Mouse (Mus musculus) MEL (cell line): ENCODE results near the gene Axdnd1. TPM values are rescaled to one million over a fixed set of nuclear protein-coding genes. Genes with fewer than 3 reads are reported as not detected.

ENCODE experiments used
- DNase-seq: peaks from one replicate; pipeline ENCODE4 v3.0.0; 2011; ENCODE audit warnings: low read depth, low spot score
- H3K27ac ChIP-seq: 2 replicates; pipeline ENCODE4 v1.5.1; 2012; ENCODE audit warnings: low read depth, mild to moderate bottlenecking, control low read depth, low read length, moderate library complexity; ENCODE audit not compliant: control insufficient read depth
- H3K27me3 ChIP-seq, 2 experiments: fragments of 150-350 bp in 1 of 2; sonication (generic) in 1 of 2; 2 replicates each; pipeline ENCODE4 v1.6.1; 2012; ENCODE audit warnings: low read length in 2 of 2, mild to moderate bottlenecking in 2 of 2, improper control_type of control experiment in 1 of 2, moderate library complexity in 1 of 2; ENCODE audit not compliant: insufficient read depth in 2 of 2, control insufficient read depth in 1 of 2
- H3K36me3 ChIP-seq, 2 experiments: 2 replicates each; pipeline ENCODE4 v1.6.1; 2012 to 2014; ENCODE audit warnings: low read length in 2 of 2, improper control_type of control experiment in 1 of 2, inconsistent platforms in 1 of 2, mild to moderate bottlenecking in 1 of 2; ENCODE audit not compliant: insufficient read depth in 2 of 2, control insufficient read depth in 1 of 2
- H3K4me1 ChIP-seq, 2 experiments: fragments of 150-350 bp in 1 of 2; sonication (generic) in 1 of 2; 2 replicates each; pipeline ENCODE4 v1.6.1; 2012; ENCODE audit warnings: low read length in 2 of 2, improper control_type of control experiment in 1 of 2, mild to moderate bottlenecking in 1 of 2; ENCODE audit not compliant: insufficient read depth in 2 of 2, control insufficient read depth in 1 of 2
- H3K4me3 ChIP-seq, 2 experiments: fragments of 150-350 bp in 1 of 2; sonication (generic) in 1 of 2; 2 replicates each; pipeline ENCODE4 v1.5.1; 2012; ENCODE audit warnings: low read depth in 2 of 2, low read length in 2 of 2, mild to moderate bottlenecking in 2 of 2, moderate library complexity in 2 of 2, control low read depth in 1 of 2, improper control_type of control experiment in 1 of 2; ENCODE audit not compliant: control insufficient read depth in 1 of 2, insufficient read depth in 1 of 2
- H3K79me2 ChIP-seq: 2 replicates; pipeline ENCODE4 v1.6.1; 2012; ENCODE audit warnings: mild to moderate bottlenecking, low read length, moderate library complexity; ENCODE audit not compliant: control insufficient read depth, poor library complexity, insufficient read depth
- H3K9ac ChIP-seq: 2 replicates; pipeline ENCODE4 v1.6.1; 2012; ENCODE audit warnings: low read depth, mild to moderate bottlenecking, control low read depth, low read length, moderate library complexity; ENCODE audit not compliant: control insufficient read depth, poor library complexity, severe bottlenecking
- H3K9me3 ChIP-seq: fragments of 150-350 bp; sonication (generic); replicated peaks from 2 replicates; pipeline ENCODE4 v1.6.1; 2012; ENCODE audit warnings: mild to moderate bottlenecking, low read length, improper control_type of control experiment, moderate library complexity; ENCODE audit not compliant: insufficient read depth
- BHLHE40 ChIP-seq: IDR thresholded peaks from 2 replicates; pipeline ENCODE4 v1.6.1; 2012; ENCODE audit warnings: low read depth, mild to moderate bottlenecking, inconsistent platforms, low read length, improper control_type of control experiment, borderline replicate concordance
- CHD1 ChIP-seq: IDR thresholded peaks from 2 replicates; pipeline ENCODE4 v1.6.1; 2012; ENCODE audit warnings: low read depth, mild to moderate bottlenecking, inconsistent platforms, low read length, improper control_type of control experiment
- CHD2 ChIP-seq: IDR thresholded peaks from 2 replicates; pipeline ENCODE4 v1.6.1; 2011; ENCODE audit warnings: low read length, improper control_type of control experiment
- E2F4 ChIP-seq: IDR thresholded peaks from 2 replicates; pipeline ENCODE4 v1.6.1; 2011; ENCODE audit warnings: low read depth, low read length, improper control_type of control experiment, borderline replicate concordance
- EP300 ChIP-seq, 2 experiments: IDR thresholded peaks; 2 replicates each; pipeline ENCODE4 v1.6.1; 2011; ENCODE audit warnings: improper control_type of control experiment in 2 of 2, low read length in 2 of 2, low read depth in 1 of 2, mild to moderate bottlenecking in 1 of 2
- GABPA ChIP-seq: IDR thresholded peaks from 2 replicates; pipeline ENCODE4 v1.6.1; 2012; ENCODE audit warnings: low read depth, mild to moderate bottlenecking, inconsistent platforms, low read length, improper control_type of control experiment, moderate library complexity
- HCFC1 ChIP-seq: IDR thresholded peaks from 2 replicates; pipeline ENCODE4 v1.6.1; 2012; ENCODE audit warnings: low read depth, mild to moderate bottlenecking, inconsistent platforms, low read length, improper control_type of control experiment, moderate library complexity
- MAX ChIP-seq: IDR thresholded peaks from 2 replicates; pipeline ENCODE4 v1.6.1; 2011; ENCODE audit warnings: low read length, improper control_type of control experiment
- MEF2A ChIP-seq: IDR thresholded peaks from 2 replicates; pipeline ENCODE4 v1.6.1; 2014; ENCODE audit warnings: low read depth, mild to moderate bottlenecking, inconsistent platforms, low read length, improper control_type of control experiment; ENCODE audit not compliant: poor library complexity, insufficient replicate concordance, severe bottlenecking; ENCODE audit errors: extremely low read depth
- MYC ChIP-seq: IDR thresholded peaks from 2 replicates; pipeline ENCODE4 v1.6.1; 2011; ENCODE audit warnings: low read depth, mild to moderate bottlenecking, low read length, improper control_type of control experiment, moderate library complexity
- NRF1 ChIP-seq: IDR thresholded peaks from 2 replicates; pipeline ENCODE4 v1.6.1; 2014; ENCODE audit warnings: low read depth, mild to moderate bottlenecking, inconsistent platforms, low read length, improper control_type of control experiment, moderate library complexity; ENCODE audit not compliant: poor library complexity, insufficient read depth, severe bottlenecking
- POLR2A ChIP-seq, 2 experiments: IDR thresholded peaks; 2 replicates each; pipeline ENCODE4 v1.6.1; 2011 to 2012; ENCODE audit warnings: low read length in 2 of 2, mild to moderate bottlenecking in 2 of 2, control low read depth in 1 of 2, improper control_type of control experiment in 1 of 2, low read depth in 1 of 2, moderate library complexity in 1 of 2; ENCODE audit not compliant: control insufficient read depth in 1 of 2, insufficient read depth in 1 of 2, poor library complexity in 1 of 2
- POLR2AphosphoS5 ChIP-seq: IDR thresholded peaks from 2 replicates; pipeline ENCODE4 v1.6.1; 2012; ENCODE audit warnings: low read depth, borderline replicate concordance, mild to moderate bottlenecking, inconsistent platforms, low read length, moderate library complexity, mixed read lengths
- RAD21 ChIP-seq: IDR thresholded peaks from 2 replicates; pipeline ENCODE4 v1.6.1; 2011; ENCODE audit warnings: mild to moderate bottlenecking, low read depth, low read length, improper control_type of control experiment
- RCOR1 ChIP-seq: IDR thresholded peaks from 2 replicates; pipeline ENCODE4 v1.6.1; 2012; ENCODE audit warnings: low read depth, mild to moderate bottlenecking, inconsistent platforms, low read length, improper control_type of control experiment
- TAL1 ChIP-seq: IDR thresholded peaks from 2 replicates; pipeline ENCODE4 v1.6.1; 2012; ENCODE audit warnings: mild to moderate bottlenecking, inconsistent platforms, low read length, moderate library complexity, mixed read lengths
- TCF12 ChIP-seq: IDR thresholded peaks from 2 replicates; pipeline ENCODE4 v1.6.1; 2014; ENCODE audit warnings: low read depth, mild to moderate bottlenecking, inconsistent platforms, low read length, improper control_type of control experiment, moderate library complexity
- USF1 ChIP-seq: IDR thresholded peaks from 2 replicates; pipeline ENCODE4 v1.6.1; 2014; ENCODE audit warnings: low read depth, mild to moderate bottlenecking, inconsistent platforms, low read length, improper control_type of control experiment, moderate library complexity
- ZMIZ1 ChIP-seq: IDR thresholded peaks from 2 replicates; pipeline ENCODE4 v1.6.1; 2012; ENCODE audit warnings: low read depth, mild to moderate bottlenecking, inconsistent platforms, low read length, improper control_type of control experiment, moderate library complexity
- polyA plus RNA-seq, 2 experiments: library from polyadenylated mRNA; stranded (reverse) in 1 of 2; unstranded in 1 of 2; fragments of >175 nt in 1 of 2; fragments of >200 nt in 1 of 2; gene quantifications; 2 replicates each; pipeline versions ENCODE4 v1.2.1 to v1.2.4; 2012; ENCODE audit warnings: low replicate concordance in 2 of 2, low read depth in 1 of 2; ENCODE audit not compliant: insufficient read length in 2 of 2, insufficient read depth in 1 of 2, missing spikeins in 1 of 2
- total RNA-seq: library from RNA; depleted of rRNA; stranded (reverse); fragments of 300-350 nt; gene quantifications from 2 replicates; pipeline ENCODE4 v1.2.3, GENCODE M21; 2012

The Axdnd1 gene
- total and polyA plus RNA-seq, 3 experiments, result 0.08 to 0.29 TPM; not detected in 1

- no peak for DNase-seq
- Histone ChIP-seq H3K4me3 (no peak overlapping the region), H3K79me2 (no peaks in the 10 kb centered on the region), H3K4me1 (no peaks in the 10 kb centered on the region), H3K27ac (no peak overlapping the region), H3K27me3 (no peaks in the 10 kb centered on the region), H3K36me3 (peaks cover 0 to 2% of the 10 kb centered on the region in 2 experiments; a peak in 2 of 4 replicates), H3K9me3 (no peaks in the 10 kb centered on the region), H3K9ac (no peak overlapping the region)
- no peak for TF ChIP-seq ZMIZ1
- TF ChIP-seq TAL1, result no peak
- no peak for TF ChIP-seq POLR2A (IDR thresholded peaks at IDR 0.05; ENCODE audit: control insufficient read depth in 1 of 2, insufficient read depth in 1 of 2, low read depth in 1 of 2, low read length in 2 of 2, poor library complexity in 1 of 2)
- no peak for TF ChIP-seq POLR2AphosphoS5
- no peak for TF ChIP-seq TCF12
Measured at GRCm38 (mm10) chr1:156449691-156450090, 28.7 kb upstream of the Axdnd1 start.

- H3K9ac ChIP-seq, result no peak overlapping the region
- no peaks in the 10 kb centered on the region for H3K9me3 ChIP-seq
- H3K4me1 ChIP-seq, result no peaks in the 10 kb centered on the region
- no peak overlapping the region for H3K27ac ChIP-seq
- no peaks in the 10 kb centered on the region for H3K79me2 ChIP-seq
- no peaks in the 10 kb centered on the region for H3K36me3 ChIP-seq
- no peak for DNase-seq
- no peaks in the 10 kb centered on the region for H3K27me3 ChIP-seq
- no peak for TF ChIP-seq MYC
- TF ChIP-seq EP300 (IDR thresholded peaks at IDR 0.05; ENCODE audit: low read depth in 1 of 2, low read length in 2 of 2), result no peak
- TF ChIP-seq CHD2, result no peak
- TF ChIP-seq HCFC1, result no peak
- H3K4me3 ChIP-seq, result no peak overlapping the region
Measured at GRCm38 (mm10) chr1:156449089-156449488, 28.1 kb upstream of the Axdnd1 start.

GRCm38 (mm10) chr1:156445049-156445448 lies 24.1 kb upstream of the Axdnd1 start:
- Histone ChIP-seq H3K9ac (no peak overlapping the region), H3K9me3 (no peaks in the 10 kb centered on the region), H3K4me3 (no peak overlapping the region), H3K79me2 (no peaks in the 10 kb centered on the region), H3K27ac (no peak overlapping the region)
- DNase-seq, result no peak
- no peak for TF ChIP-seq GABPA
- TF ChIP-seq RCOR1, result no peak
- TF ChIP-seq USF1, result no peak
- TF ChIP-seq E2F4, result no peak
- no peak for TF ChIP-seq RAD21
- no peak for TF ChIP-seq BHLHE40
- no peak for TF ChIP-seq NRF1
- TF ChIP-seq MAX, result no peak
- no peak for TF ChIP-seq MEF2A
- no peak for TF ChIP-seq POLR2A (IDR thresholded peaks at IDR 0.05; ENCODE audit: control insufficient read depth in 1 of 2, insufficient read depth in 1 of 2, low read depth in 1 of 2, low read length in 2 of 2, poor library complexity in 1 of 2)
- TF ChIP-seq CHD1, result no peak
- TF ChIP-seq, all 39 proteins: peak for 0
- Histone ChIP-seq H3K27me3 (no peaks in the 10 kb centered on the region), H3K36me3 (no peaks in the 10 kb centered on the region), H3K4me1 (no peaks in the 10 kb centered on the region)
